Mouse (Mus musculus) kidney, postnatal 4 days (tissue): ENCODE results near the gene Wrap53.
"Not testable (repeated sequence)": the region's sequence is repeated elsewhere in the genome, so short reads cannot be mapped to it uniquely, and the experiment has no call there.

Experiments
- DNase-seq, 2 experiments: peaks; one replicate each; pipeline ENCODE4 v3.0.0; 2021; ENCODE audit warnings: mixed read lengths in 2 of 2

Gene Wrap53

GRCm38 (mm10) chr11:69560896-69561854 is 18.9 kb downstream of the Wrap53 start:
- DNase-seq: peak in 1 of 2 experiments; percentile 38

- peak; percentile 71 to 80 for DNase-seq
Observed at GRCm38 (mm10) chr11:69559851-69560765, 19.9 kb downstream of the Wrap53 start, which contains the start of gene Efnb3. Gene Efnb3 (minus strand): TSS chr11:69560205.

- DNase-seq: no peak
Observed at GRCm38 (mm10) chr11:69559183-69559582, 20.9 kb downstream of the Wrap53 start.

GRCm38 (mm10) chr11:69558756-69559155 is 21.3 kb downstream of the Wrap53 start:
- DNase-seq: peak in 1 of 2 experiments; percentile 40

- peak in 1 of 2 experiments; percentile 52 for DNase-seq
Observed at GRCm38 (mm10) chr11:69557381-69557958, 22.6 kb downstream of the Wrap53 start.

- no peak for DNase-seq
Observed at GRCm38 (mm10) chr11:69554539-69555140, 25.4 kb downstream of the Wrap53 start.

GRCm38 (mm10) chr11:69553341-69553721 is 26.7 kb downstream of the Wrap53 start:
- DNase-seq: no peak

GRCm38 (mm10) chr11:69552622-69553340 is 27.3 kb downstream of the Wrap53 start:
- DNase-seq: no peak

- DNase-seq: no peak
Observed at GRCm38 (mm10) chr11:69551310-69551709, 28.7 kb downstream of the Wrap53 start.

GRCm38 (mm10) chr11:69549060-69549656 is 30.9 kb downstream of the Wrap53 start, which contains the start of gene Dnah2:
Gene Dnah2 (minus strand): TSS chr11:69549110.
- DNase-seq: no peak

- peak; percentile 74 to 81 for DNase-seq
Observed at GRCm38 (mm10) chr11:69547071-69547470, 33.0 kb downstream of the Wrap53 start.

GRCm38 (mm10) chr11:69546423-69547053 is 33.5 kb downstream of the Wrap53 start:
- peak; percentile 90 to 94 for DNase-seq

GRCm38 (mm10) chr11:69545957-69546356 is 34.1 kb downstream of the Wrap53 start:
- peak in 1 of 2 experiments; percentile 46 for DNase-seq

- no peak for DNase-seq
Observed at GRCm38 (mm10) chr11:69543598-69543997, 36.5 kb downstream of the Wrap53 start.

GRCm38 (mm10) chr11:69541741-69542140 is 38.3 kb downstream of the Wrap53 start:
- not testable (repeated sequence) for DNase-seq

GRCm38 (mm10) chr11:69540700-69541099 is 39.4 kb downstream of the Wrap53 start:
- DNase-seq: no peak

GRCm38 (mm10) chr11:69534990-69535389 is 45.1 kb downstream of the Wrap53 start:
- DNase-seq: no peak

GRCm38 (mm10) chr11:69532480-69533150 is 47.4 kb downstream of the Wrap53 start:
- DNase-seq: no peak

GRCm38 (mm10) chr11:69530755-69531154 is 49.3 kb downstream of the Wrap53 start:
- not testable (repeated sequence) for DNase-seq

GRCm38 (mm10) chr11:69530281-69530680 is 49.8 kb downstream of the Wrap53 start:
- DNase-seq: not testable (repeated sequence)
